Mouse (Mus musculus): Measurements from ENCODE around the gene Stom.
A peak's percentile ranks its signal among the peaks of the same experiment; 100 is the strongest.

The Stom gene

GRCm38 (mm10) chr2:35272881-35273280 lies 63.9 kb downstream of the Stom start:
- no peak for DNase-seq (ENCODE audit: low spot score)

- DNase-seq (ENCODE audit: low spot score): no peak
Observed at GRCm38 (mm10) chr2:35271817-35272216, 65.0 kb downstream of the Stom start.

- peak; percentile 54 for DNase-seq (ENCODE audit: low spot score)
Observed at GRCm38 (mm10) chr2:35270531-35270984, 66.2 kb downstream of the Stom start.

GRCm38 (mm10) chr2:35269716-35270260 lies 67.0 kb downstream of the Stom start:
- DNase-seq (ENCODE audit: low spot score): no peak

GRCm38 (mm10) chr2:35269136-35269535 lies 67.6 kb downstream of the Stom start:
- no peak for DNase-seq (ENCODE audit: low spot score)

GRCm38 (mm10) chr2:35267876-35268566 lies 68.8 kb downstream of the Stom start:
- peak; percentile 83 for DNase-seq (ENCODE audit: low spot score)

GRCm38 (mm10) chr2:35267156-35267875 lies 69.5 kb downstream of the Stom start:
- DNase-seq (ENCODE audit: low spot score): peak; percentile 88

- DNase-seq (ENCODE audit: low spot score): no peak
Observed at GRCm38 (mm10) chr2:35266251-35266905, 70.4 kb downstream of the Stom start.

- DNase-seq (ENCODE audit: low spot score): no peak
Observed at GRCm38 (mm10) chr2:35265775-35266174, 71.0 kb downstream of the Stom start.

- DNase-seq (ENCODE audit: low spot score): peak; percentile 57
Observed at GRCm38 (mm10) chr2:35265296-35265695, 71.5 kb downstream of the Stom start.

- no peak for DNase-seq (ENCODE audit: low spot score)
Observed at GRCm38 (mm10) chr2:35264095-35264494, 72.7 kb downstream of the Stom start.

All from yolk sac, embryonic 10.5 days (tissue).